Mouse (Mus musculus) midbrain, embryonic 15.5 days (tissue): Measurements from ENCODE around the gene Arhgap10. TPM values are rescaled to one million over a fixed set of nuclear protein-coding genes. Genes with fewer than 3 reads are reported as not detected.

Experiments
- ATAC-seq: fragments of 200-750 bp; cut with Nextera tagmentation; replicated peaks from 2 replicates; pipeline ENCODE4 v1.8.0; 2017; ENCODE audit warnings: moderate TSS enrichment
- H3K27ac ChIP-seq: fragments of 300-500 bp; sonication (generic); 2 replicates; pipeline ENCODE4 v1.5.1; 2015; ENCODE audit warnings: mild to moderate bottlenecking, inconsistent platforms
- H3K27me3 ChIP-seq: fragments of 300-500 bp; sonication (generic); replicated peaks from 2 replicates; pipeline ENCODE4 v1.6.1; 2015; ENCODE audit warnings: inconsistent platforms
- H3K36me3 ChIP-seq: fragments of 300-500 bp; sonication (generic); replicated peaks from 2 replicates; pipeline ENCODE4 v1.6.1; 2015; ENCODE audit warnings: inconsistent platforms
- H3K4me1 ChIP-seq: fragments of 300-500 bp; sonication (generic); 2 replicates; pipeline ENCODE4 v1.6.1; 2015; ENCODE audit warnings: inconsistent platforms
- H3K4me2 ChIP-seq: fragments of 300-500 bp; sonication (generic); 2 replicates; pipeline ENCODE4 v1.6.1; 2015; ENCODE audit warnings: inconsistent platforms, mild to moderate bottlenecking, moderate library complexity
- H3K4me3 ChIP-seq: fragments of 300-500 bp; sonication (generic); 2 replicates; pipeline ENCODE4 v1.5.1; 2015; ENCODE audit warnings: mild to moderate bottlenecking, inconsistent platforms
- H3K9ac ChIP-seq: fragments of 300-500 bp; sonication (generic); 2 replicates; pipeline ENCODE4 v1.6.1; 2015; ENCODE audit warnings: mild to moderate bottlenecking, inconsistent platforms
- H3K9me3 ChIP-seq: fragments of 300-500 bp; sonication (generic); 2 replicates; pipeline ENCODE4 v1.6.1; 2016; ENCODE audit warnings: inconsistent platforms
- WGBS: fragments of 180-500 bp; shearing (Covaris S2); methylation state at CpG from one replicate; pipeline ENCODE4 v1.1.7; 2015; ENCODE audit warnings: mixed read lengths; 5-methylcytosine and 5-hydroxymethylcytosine counted together
- polyA plus RNA-seq: library from polyadenylated mRNA; unstranded; fragments of >200 nt; fragmentation: Nextera tagmentation; extraction: Ambion mirVana; gene quantifications from 2 replicates; pipeline ENCODE4 v1.2.1, GENCODE M21; 2015

The Arhgap10 gene
- polyA plus RNA-seq, 1 experiment from 2014 or later: 3.3 TPM

DNA sequence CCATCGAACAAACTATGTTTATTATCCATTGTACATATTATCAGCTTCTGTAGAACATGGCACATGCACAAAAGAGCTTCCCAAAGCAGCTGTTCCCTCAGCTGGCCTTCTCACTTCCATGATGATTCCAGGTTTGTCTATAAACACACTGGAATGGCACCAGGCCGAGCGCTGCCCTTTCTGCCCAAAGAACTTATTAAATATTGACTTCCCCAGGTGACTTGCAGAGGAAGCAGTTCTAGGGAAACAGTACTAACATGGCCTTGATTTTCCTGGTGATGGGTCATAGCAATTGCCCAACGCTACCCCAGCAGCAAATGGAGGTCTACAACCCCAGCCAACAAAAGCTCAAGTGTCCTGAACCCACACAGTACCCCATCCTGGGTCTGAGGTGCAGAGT lies 239.5 kb downstream of the Arhgap10 start:
- no peaks in the 10 kb centered on the region for H3K4me1 ChIP-seq
- no peak overlapping the region for H3K4me2 ChIP-seq
- no peak overlapping the region for H3K9ac ChIP-seq
- H3K9me3 ChIP-seq: no peaks in the 10 kb centered on the region
- no peak overlapping the region for H3K27ac ChIP-seq
- H3K36me3 ChIP-seq: no peaks in the 10 kb centered on the region
- no peak for ATAC-seq
- no peak overlapping the region for H3K4me3 ChIP-seq
- WGBS: 96% methylated on average over 4 of the region's 4 CpGs
- no peaks in the 10 kb centered on the region for H3K27me3 ChIP-seq

DNA sequence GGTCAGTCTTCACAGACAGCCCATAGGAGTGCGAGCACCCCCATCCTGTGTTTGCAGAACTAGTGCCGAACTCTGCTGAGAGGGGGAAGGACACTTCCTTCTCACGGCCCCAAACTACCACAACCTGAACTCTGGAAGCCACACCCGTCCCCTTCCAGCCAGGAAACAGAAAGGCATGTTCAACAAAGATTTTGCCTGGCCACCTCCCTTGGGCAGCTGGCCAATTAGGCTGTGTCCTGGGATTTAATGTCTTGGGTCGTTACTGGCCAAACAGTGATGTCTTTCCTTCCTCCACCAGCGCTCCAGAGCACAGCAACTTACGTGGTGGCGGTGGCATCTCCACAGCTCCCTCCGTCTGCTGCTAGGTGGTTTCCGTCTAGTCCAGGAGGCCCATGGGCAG lies 240.9 kb downstream of the Arhgap10 start:
- H3K4me2 ChIP-seq: no peak overlapping the region
- H3K4me1 ChIP-seq: no peaks in the 10 kb centered on the region
- H3K4me3 ChIP-seq: no peak overlapping the region
- H3K36me3 ChIP-seq: no peaks in the 10 kb centered on the region
- no peak overlapping the region for H3K27ac ChIP-seq
- H3K9me3 ChIP-seq: no peaks in the 10 kb centered on the region
- no peaks in the 10 kb centered on the region for H3K27me3 ChIP-seq
- WGBS: 88% methylated on average over 10 of the region's 10 CpGs
- ATAC-seq: no peak
- H3K9ac ChIP-seq: no peak overlapping the region

DNA sequence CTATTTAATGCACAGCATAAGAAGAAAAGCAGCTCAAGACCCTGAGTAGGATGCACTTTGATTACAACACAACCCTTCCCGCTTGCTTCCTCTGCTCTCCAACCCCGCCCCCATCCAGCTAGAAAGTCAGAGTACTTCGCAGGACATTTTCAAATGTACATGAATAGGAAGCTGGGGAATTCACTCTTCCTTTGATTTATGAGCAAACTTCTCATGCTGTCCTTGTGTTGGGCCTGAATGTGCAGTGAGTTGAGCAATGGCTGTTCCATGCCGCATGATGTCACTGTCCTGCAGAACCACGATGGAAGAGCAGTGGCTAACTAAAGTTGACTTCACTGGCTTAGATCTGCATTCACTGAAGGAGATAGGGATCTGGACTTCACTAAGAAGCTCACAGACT lies 242.2 kb downstream of the Arhgap10 start:
- no peaks in the 10 kb centered on the region for H3K4me1 ChIP-seq
- H3K9ac ChIP-seq: no peak overlapping the region
- WGBS: 91% methylated on average over 5 of the region's 5 CpGs
- H3K27ac ChIP-seq: no peak overlapping the region
- no peaks in the 10 kb centered on the region for H3K27me3 ChIP-seq
- H3K36me3 ChIP-seq: no peaks in the 10 kb centered on the region
- no peak for ATAC-seq
- no peaks in the 10 kb centered on the region for H3K9me3 ChIP-seq
- no peak overlapping the region for H3K4me2 ChIP-seq
- H3K4me3 ChIP-seq: no peak overlapping the region

DNA sequence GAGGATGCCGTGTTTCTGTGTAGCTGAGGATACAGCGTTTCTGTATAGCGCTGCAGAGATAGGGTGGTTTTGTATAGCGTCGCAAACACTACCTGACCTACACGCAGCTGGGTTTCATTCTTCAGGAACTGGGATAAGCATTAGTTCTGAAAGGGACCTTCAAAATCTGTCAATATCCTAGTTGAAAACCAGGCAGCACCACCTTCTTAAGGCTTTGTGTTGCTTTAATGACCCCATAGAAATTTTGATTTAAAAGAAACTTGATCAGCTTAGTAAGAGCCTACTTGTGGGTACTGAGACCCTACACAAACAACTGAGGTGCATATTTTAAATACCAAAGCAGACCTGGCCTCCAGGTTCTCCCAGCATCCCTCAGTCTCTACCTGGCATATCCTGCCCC lies 245.6 kb downstream of the Arhgap10 start:
- Histone ChIP-seq H3K4me3 (no peak overlapping the region), H3K4me2 (no peak overlapping the region), H3K36me3 (no peaks in the 10 kb centered on the region), H3K4me1 (peaks cover 4% of the 10 kb centered on the region; the same call in 1 of the 2 replicates), H3K9ac (no peak overlapping the region), H3K27me3 (no peaks in the 10 kb centered on the region), H3K27ac (no peak overlapping the region), H3K9me3 (no peaks in the 10 kb centered on the region)
- ATAC-seq: no peak
- WGBS: 87% methylated on average over 6 of the region's 6 CpGs

DNA sequence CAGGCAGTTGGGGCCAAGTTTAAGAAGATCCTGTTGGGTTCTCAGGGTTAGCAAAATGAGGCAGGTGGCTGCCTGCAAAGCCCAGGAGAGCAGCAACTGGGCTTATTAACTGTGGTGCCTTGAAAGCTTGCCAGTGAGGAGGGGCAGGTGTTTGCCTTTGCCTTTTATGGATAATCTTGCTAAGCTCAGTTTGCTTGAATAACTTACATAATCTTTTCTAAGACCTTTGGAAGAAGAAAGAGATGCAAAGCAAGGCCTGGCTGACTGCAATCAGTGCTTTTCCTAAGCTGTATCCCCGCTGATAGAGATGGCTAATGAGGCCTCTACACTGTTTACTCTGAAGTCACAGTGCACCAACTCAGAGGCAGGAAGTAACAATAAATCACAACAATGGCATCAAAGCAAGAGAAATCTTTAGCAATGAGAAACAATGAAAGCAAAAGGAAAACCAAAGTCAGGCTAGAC lies 249.8 kb downstream of the Arhgap10 start:
- Histone ChIP-seq H3K9me3 (no peaks in the 10 kb centered on the region), H3K27ac (no peak overlapping the region), H3K4me2 (no peak overlapping the region), H3K27me3 (no peaks in the 10 kb centered on the region), H3K9ac (no peak overlapping the region), H3K4me3 (no peak overlapping the region), H3K4me1 (peaks cover 4% of the 10 kb centered on the region; the same call in 1 of the 2 replicates), H3K36me3 (no peaks in the 10 kb centered on the region)
- 27% methylated on average over 1 of the region's 1 CpGs for WGBS
- no peak; the same call in 1 of the 2 replicates for ATAC-seq

DNA sequence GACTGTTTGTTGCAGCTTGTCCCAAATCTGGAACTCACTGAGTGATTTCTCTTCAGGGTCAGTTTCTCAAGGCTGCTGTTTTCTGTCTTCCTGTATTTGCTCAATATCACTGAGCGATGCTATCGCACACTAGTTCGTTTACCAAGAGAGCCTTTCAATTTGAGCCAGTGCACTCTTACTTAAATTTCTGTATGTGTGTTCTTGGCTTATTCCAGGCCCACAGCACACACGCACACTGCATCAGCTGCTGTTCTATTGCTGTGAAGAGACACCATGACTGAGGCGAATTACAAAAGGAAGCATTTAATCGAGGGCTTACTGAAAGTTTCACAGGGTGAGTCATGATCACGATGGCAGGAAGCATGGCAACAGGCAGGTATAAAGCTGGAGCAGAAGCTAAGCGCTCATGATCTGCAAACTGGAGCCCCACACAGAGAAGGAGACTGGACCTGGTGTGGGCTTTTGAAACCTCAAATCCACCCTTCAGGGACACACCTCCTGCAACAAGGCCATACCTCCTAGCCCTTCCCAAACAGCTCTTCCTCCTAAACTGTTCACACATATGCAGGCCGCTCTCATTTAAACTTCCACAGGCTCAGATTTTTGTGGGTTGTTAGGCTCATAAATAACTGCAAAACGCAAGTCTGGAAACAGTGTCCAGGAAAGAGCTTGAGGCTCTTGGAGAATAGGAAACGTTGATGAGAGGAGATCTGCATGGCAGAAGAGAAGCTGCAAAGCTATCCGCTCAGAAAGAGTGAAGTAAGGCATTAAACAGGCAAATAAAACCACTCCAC lies 255.3 kb downstream of the Arhgap10 start:
- no peak for ATAC-seq

DNA sequence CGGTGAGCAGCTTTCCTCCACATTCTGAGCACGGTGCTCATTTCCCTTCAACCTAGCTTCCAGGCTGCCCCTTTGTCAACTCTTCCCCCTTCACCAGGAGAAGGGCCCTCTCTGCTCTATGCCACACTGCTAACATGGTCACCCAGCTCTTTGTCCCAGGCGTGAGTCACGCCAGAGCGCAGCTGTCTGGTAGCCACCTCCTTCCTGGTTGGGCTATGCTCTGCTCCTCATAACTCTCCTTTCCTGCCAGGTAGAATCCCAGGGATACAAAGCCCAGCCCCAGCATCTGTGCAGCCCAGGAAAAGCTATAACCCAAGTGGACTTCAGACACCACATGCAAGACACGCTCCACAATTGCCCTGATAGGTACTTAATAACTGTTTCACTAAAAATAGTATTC lies 256.5 kb downstream of the Arhgap10 start:
- 90% methylated on average over 6 of the region's 6 CpGs for WGBS
- H3K4me3 ChIP-seq: no peak overlapping the region

More for the DNA sequence above, 255.3 kb downstream of the Arhgap10 start:
- Histone ChIP-seq H3K4me2 (no peak overlapping the region), H3K27ac (no peak overlapping the region), H3K27me3 (no peaks in the 10 kb centered on the region), H3K36me3 (no peaks in the 10 kb centered on the region), H3K4me3 (no peak overlapping the region), H3K9me3 (no peaks in the 10 kb centered on the region), H3K4me1 (no peaks in the 10 kb centered on the region), H3K9ac (no peak overlapping the region)
- 83% methylated on average over 12 of the region's 12 CpGs for WGBS

DNA sequence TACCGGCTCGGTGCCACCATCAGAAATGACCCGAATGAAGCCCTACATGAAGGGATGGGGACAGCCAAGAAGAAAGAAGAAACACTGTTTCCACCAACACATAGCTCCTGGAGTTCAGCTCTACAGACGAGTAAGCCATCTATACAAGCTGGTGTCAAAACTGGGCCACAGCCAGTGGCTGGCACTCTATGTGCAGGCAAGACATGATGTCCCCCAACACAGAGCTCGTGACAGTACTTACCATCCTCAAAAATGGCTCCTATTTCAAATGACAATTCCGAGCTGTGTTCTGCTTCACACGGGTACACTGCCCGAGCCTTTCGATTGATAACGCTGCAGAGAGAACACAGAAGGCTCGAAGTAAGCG lies 260.7 kb downstream of the Arhgap10 start:
- Histone ChIP-seq H3K9ac (no peak overlapping the region), H3K4me1 (no peaks in the 10 kb centered on the region), H3K36me3 (no peaks in the 10 kb centered on the region), H3K4me2 (no peak overlapping the region), H3K27me3 (no peaks in the 10 kb centered on the region), H3K27ac (no peak overlapping the region), H3K4me3 (no peak overlapping the region), H3K9me3 (no peaks in the 10 kb centered on the region)
- ATAC-seq: no peak
- 94% methylated on average over 12 of the region's 12 CpGs for whole genome bisulfite sequencing

More for the DNA sequence above, 256.5 kb downstream of the Arhgap10 start:
- Histone ChIP-seq H3K27ac (no peak overlapping the region), H3K27me3 (no peaks in the 10 kb centered on the region), H3K36me3 (no peaks in the 10 kb centered on the region), H3K9me3 (no peaks in the 10 kb centered on the region), H3K9ac (no peak overlapping the region), H3K4me2 (no peak overlapping the region), H3K4me1 (no peaks in the 10 kb centered on the region)
- no peak for ATAC-seq

DNA sequence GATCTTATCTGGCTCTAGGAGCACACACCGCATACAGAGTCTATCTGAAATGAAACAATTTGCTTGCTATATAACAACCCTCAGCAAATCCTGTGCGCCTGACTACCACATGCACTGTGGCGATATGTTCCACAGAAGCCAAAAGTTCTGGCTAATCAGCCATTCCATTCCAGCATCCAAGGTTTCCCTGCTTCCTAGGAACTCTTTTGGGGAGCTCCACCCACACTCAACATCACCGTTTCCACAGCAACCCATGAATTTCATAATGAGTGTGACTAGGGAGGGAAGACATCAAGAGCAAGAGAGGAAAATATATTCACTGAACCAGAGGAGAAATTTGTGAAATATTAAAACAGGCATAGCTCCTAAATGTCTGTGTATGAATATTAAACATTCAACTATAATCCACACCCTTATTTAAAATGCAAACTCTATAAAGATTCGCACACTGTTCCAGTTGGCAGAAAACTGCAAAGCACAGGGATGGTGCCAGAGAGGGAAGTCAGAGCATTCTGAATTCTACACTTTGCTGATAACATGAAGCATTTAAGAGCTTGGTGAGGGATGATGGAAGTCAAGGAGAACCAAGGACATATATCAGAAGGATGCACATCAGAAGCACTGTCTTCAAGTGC lies 261.2 kb downstream of the Arhgap10 start:
- H3K27ac ChIP-seq: no peak overlapping the region
- 82% methylated on average over 5 of the region's 5 CpGs for WGBS

DNA sequence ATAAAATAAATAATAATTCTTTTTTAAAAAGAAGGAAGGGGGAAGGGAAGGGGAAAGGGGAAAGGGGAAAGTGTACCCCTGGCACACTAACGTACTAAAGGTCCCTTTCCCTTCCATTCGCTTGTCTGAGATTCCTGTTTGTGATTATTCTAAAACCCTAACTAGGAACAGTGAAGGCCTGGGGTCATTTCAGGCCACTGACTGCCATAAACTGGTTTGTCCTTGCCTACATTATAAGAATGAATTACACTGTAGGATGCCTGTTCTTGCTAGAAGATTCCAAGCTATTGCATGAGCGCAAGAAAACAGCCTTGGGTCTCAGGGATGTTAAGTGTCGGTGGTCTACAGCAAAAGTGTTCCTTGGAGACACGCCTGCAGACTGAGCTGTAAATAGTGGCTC lies 263.3 kb downstream of the Arhgap10 start:
- Histone ChIP-seq H3K4me1 (no peaks in the 10 kb centered on the region), H3K4me3 (no peak overlapping the region), H3K9ac (no peak overlapping the region), H3K27ac (no peak overlapping the region), H3K9me3 (no peaks in the 10 kb centered on the region), H3K27me3 (no peaks in the 10 kb centered on the region), H3K36me3 (no peaks in the 10 kb centered on the region), H3K4me2 (no peak overlapping the region)
- ATAC-seq: no peak
- 82% methylated on average over 5 of the region's 5 CpGs for WGBS

More for the DNA sequence above, 261.2 kb downstream of the Arhgap10 start:
- Histone ChIP-seq H3K27me3 (no peaks in the 10 kb centered on the region), H3K36me3 (no peaks in the 10 kb centered on the region), H3K4me3 (no peak overlapping the region), H3K9me3 (no peaks in the 10 kb centered on the region), H3K9ac (no peak overlapping the region), H3K4me1 (no peaks in the 10 kb centered on the region), H3K4me2 (no peak overlapping the region)
- ATAC-seq: peak; percentile 73

DNA sequence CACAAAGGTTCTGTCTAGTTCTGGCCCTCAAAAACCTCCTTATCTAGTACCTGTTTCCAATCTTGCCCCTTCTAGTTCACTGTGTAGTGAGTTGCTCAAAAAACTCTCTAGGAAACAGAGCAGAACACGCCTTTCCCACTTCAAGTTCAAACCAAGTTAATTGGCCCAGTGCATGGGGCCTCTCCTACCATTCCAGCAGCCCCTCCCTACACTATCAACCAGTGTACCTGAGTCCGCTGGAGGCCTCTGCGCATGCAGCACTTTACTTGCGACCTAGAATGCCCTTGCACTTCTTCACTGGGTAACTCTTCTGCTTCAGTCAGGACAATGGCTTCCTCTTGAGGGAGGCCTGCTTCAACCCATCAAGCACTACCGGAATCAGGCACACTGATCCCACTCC lies 266.6 kb downstream of the Arhgap10 start:
- Histone ChIP-seq H3K27ac (no peak overlapping the region), H3K36me3 (no peaks in the 10 kb centered on the region), H3K27me3 (no peaks in the 10 kb centered on the region), H3K9ac (no peak overlapping the region), H3K4me1 (no peaks in the 10 kb centered on the region), H3K9me3 (no peaks in the 10 kb centered on the region), H3K4me2 (no peak overlapping the region), H3K4me3 (no peak overlapping the region)
- ATAC-seq: no peak
- 90% methylated on average over 5 of the region's 5 CpGs for WGBS

DNA sequence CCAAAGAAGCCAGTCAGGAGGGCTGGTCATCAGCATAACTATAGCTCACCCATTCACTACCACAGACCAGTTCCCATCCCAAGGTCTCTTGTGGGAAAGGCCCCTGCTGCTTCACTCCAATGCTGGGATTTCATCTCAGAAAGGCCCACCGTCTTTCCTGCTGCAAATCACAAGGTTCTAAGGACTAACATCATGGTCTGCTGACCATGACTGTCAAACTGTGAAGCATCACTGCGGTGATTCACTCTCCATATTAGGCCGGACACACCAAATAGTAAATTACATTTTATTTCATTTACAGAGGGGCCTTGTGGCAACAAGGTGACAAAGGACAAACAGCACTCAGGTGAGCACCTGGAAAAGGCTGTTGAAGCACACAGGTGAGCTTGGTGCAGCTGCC lies 267.7 kb downstream of the Arhgap10 start:
- 83% methylated on average over 3 of the region's 3 CpGs for WGBS
- no peak overlapping the region for H3K4me3 ChIP-seq

DNA sequence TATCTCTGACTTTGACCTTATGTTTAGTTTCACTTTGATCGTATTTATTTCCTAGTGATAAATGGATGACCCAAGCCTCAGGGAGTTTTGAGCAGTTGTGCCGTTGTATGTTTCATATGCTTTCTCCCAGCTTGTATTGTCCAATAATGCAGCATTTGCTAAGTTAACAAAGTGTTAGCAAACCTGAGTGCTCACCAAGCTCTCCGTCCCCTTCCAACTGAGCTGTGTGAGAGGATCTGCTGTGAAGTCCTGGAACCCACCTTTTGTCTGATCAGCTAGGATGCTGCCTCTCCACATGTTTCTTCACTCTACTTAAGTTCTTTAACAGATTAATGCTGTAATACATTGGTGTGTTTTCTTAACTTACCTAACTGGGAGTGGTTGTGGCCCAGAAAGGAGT lies 276.4 kb downstream of the Arhgap10 start:
- WGBS: 93% methylated on average over 3 of the region's 3 CpGs
- Histone ChIP-seq H3K4me3 (no peak overlapping the region), H3K4me1 (no peaks in the 10 kb centered on the region), H3K9ac (no peak overlapping the region), H3K27ac (no peak overlapping the region), H3K4me2 (no peak overlapping the region), H3K36me3 (no peaks in the 10 kb centered on the region), H3K27me3 (no peaks in the 10 kb centered on the region), H3K9me3 (no peaks in the 10 kb centered on the region)
- no peak for ATAC-seq

More for the DNA sequence above, 267.7 kb downstream of the Arhgap10 start:
- H3K9ac ChIP-seq: no peak overlapping the region
- no peak overlapping the region for H3K4me2 ChIP-seq
- no peak overlapping the region for H3K27ac ChIP-seq
- H3K4me1 ChIP-seq: no peaks in the 10 kb centered on the region
- H3K36me3 ChIP-seq: no peaks in the 10 kb centered on the region
- no peaks in the 10 kb centered on the region for H3K27me3 ChIP-seq
- no peak for ATAC-seq
- no peaks in the 10 kb centered on the region for H3K9me3 ChIP-seq
